Mouse (Mus musculus) thymus, adult 2 months (tissue): ENCODE measurements at regions not wholly inside any gene's neighbourhood (a gene's known extent, or its start where the extent isn't known, plus 50 kb on each side); places are given as distances from the start of the nearest gene placed in this dataset.
"Not testable (repeated sequence)": the region's sequence is repeated elsewhere in the genome, so short reads cannot be mapped to it uniquely, and the experiment has no call there.

Source experiments
- CTCF ChIP-seq: fragments of 200-500 bp; IDR thresholded peaks from 2 replicates; pipeline ENCODE4 v1.5.1; 2012; ENCODE audit warnings: mild to moderate bottlenecking, control low read depth, low read length, moderate library complexity, borderline replicate concordance; ENCODE audit not compliant: control insufficient read depth, poor library complexity, insufficient read depth; ENCODE audit errors: extremely low read depth
- POLR2A ChIP-seq: fragments of 200-500 bp; IDR thresholded peaks from 2 replicates; pipeline ENCODE4 v1.6.1; 2012; ENCODE audit warnings: mild to moderate bottlenecking, low read length, control low read depth, moderate library complexity; ENCODE audit not compliant: control insufficient read depth, poor library complexity, insufficient read depth; ENCODE audit errors: extremely low read depth

- not testable (repeated sequence) for TF ChIP-seq CTCF, POLR2A
Observed at GRCm38 (mm10) chr2:71603796-71604195, 57.2 kb upstream of the Dlx2 start.
